Mouse (Mus musculus) midbrain, embryonic 13.5 days (tissue): ENCODE results near the gene Tmsb4x. TPM values are rescaled to one million over a fixed set of nuclear protein-coding genes. Genes with fewer than 3 reads are reported as not detected.

Source experiments
- ATAC-seq: fragments of 200-750 bp; cut with Nextera tagmentation; 2 replicates; pipeline ENCODE4 v1.8.0; 2017; ENCODE audit warnings: mild to moderate bottlenecking, moderate TSS enrichment, moderate library complexity
- H3K27ac ChIP-seq: fragments of 300-500 bp; sonication (generic); 2 replicates; pipeline ENCODE4 v1.5.1; 2015; ENCODE audit warnings: inconsistent platforms, mild to moderate bottlenecking, moderate library complexity
- H3K27me3 ChIP-seq: fragments of 300-500 bp; sonication (generic); 2 replicates; pipeline ENCODE4 v1.6.1; 2015; ENCODE audit warnings: mild to moderate bottlenecking, inconsistent platforms
- H3K36me3 ChIP-seq: fragments of 300-500 bp; sonication (generic); 2 replicates; pipeline ENCODE4 v1.6.1; 2015; ENCODE audit warnings: mild to moderate bottlenecking, inconsistent platforms
- H3K4me1 ChIP-seq: fragments of 300-500 bp; sonication (generic); replicated peaks from 2 replicates; pipeline ENCODE4 v1.6.1; 2015; ENCODE audit warnings: inconsistent platforms
- H3K4me2 ChIP-seq: fragments of 300-500 bp; sonication (generic); replicated peaks from 2 replicates; pipeline ENCODE4 v1.6.1; 2015; ENCODE audit warnings: moderate library complexity, mild to moderate bottlenecking, inconsistent platforms
- H3K4me3 ChIP-seq: fragments of 300-500 bp; sonication (generic); replicated peaks from 2 replicates; pipeline ENCODE4 v1.5.1; 2015; ENCODE audit warnings: mild to moderate bottlenecking, inconsistent platforms
- H3K9ac ChIP-seq: fragments of 300-500 bp; sonication (generic); replicated peaks from 2 replicates; pipeline ENCODE4 v1.6.1; 2015; ENCODE audit warnings: mild to moderate bottlenecking, inconsistent platforms
- H3K9me3 ChIP-seq: fragments of 300-500 bp; sonication (generic); 2 replicates; pipeline ENCODE4 v1.6.1; 2016; ENCODE audit warnings: mild to moderate bottlenecking, inconsistent platforms
- WGBS: fragments of 180-500 bp; shearing (Covaris S2); methylation state at CpG from one replicate; pipeline ENCODE4 v1.1.7; 2015; 5-methylcytosine and 5-hydroxymethylcytosine counted together
- polyA plus RNA-seq: library from polyadenylated mRNA; unstranded; fragments of >200 nt; fragmentation: Nextera tagmentation; extraction: Ambion mirVana; gene quantifications from 2 replicates; pipeline ENCODE4 v1.2.1, GENCODE M21; 2015

Gene Tmsb4x
- polyA plus RNA-seq, 1 experiment from 2014 or later = 6,172 TPM

DNA sequence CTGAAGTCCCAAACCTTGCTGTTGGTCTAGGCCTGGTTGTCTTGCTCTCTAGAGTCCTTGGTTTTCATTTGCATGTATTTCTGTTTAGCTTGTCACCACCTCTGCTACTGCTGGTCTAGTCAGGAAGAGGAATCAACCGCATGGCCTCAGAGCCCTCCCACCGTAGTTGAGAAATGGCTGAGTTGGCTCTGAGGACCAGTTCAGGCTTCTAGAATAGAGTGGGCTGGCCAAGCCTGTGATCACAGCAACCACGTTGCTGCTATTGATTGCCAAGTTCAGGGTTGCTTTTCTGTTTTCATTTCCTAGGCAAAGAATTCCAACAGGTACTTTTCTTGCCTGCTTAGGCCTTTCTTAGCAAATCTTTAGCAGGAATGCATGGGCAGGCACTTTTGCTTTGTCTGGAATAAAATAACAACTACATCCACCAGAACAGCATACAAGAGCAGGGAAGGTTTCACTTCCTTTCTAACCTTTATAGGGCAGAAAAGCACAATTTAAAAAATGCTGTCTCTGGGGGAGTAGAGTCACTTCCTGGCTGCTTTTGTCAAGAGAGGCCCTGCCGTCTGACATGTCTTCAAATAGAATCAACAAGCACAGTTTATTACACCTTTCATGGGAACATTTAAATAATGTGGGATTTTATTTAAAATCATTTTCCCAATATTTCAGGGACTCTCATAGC is 29.0 kb downstream of the Tmsb4x start:
- WGBS = 74% methylated on average over 4 of the region's 4 CpGs
- H3K9me3 ChIP-seq = no peaks in the 10 kb centered on the region
- H3K4me1 ChIP-seq = no peaks in the 10 kb centered on the region
- peaks cover 61% of the 10 kb centered on the region for H3K27me3 ChIP-seq
- no peak overlapping the region for H3K27ac ChIP-seq
- H3K36me3 ChIP-seq = no peaks in the 10 kb centered on the region
- no peak overlapping the region for H3K9ac ChIP-seq
- H3K4me3 ChIP-seq = no peak overlapping the region
- no peak for ATAC-seq
- H3K4me2 ChIP-seq = no peak overlapping the region

- H3K36me3 ChIP-seq = no peaks in the 10 kb centered on the region
- 84% methylated on average over 3 of the region's 3 CpGs for WGBS
Measured at GRCm38 (mm10) chrX:167179549-167179948, 29.6 kb downstream of the Tmsb4x start.

GRCm38 (mm10) chrX:167175319-167175718 is 33.8 kb downstream of the Tmsb4x start:
- no peak for ATAC-seq
- no peaks in the 10 kb centered on the region for H3K36me3 ChIP-seq
- 82% methylated on average over 6 of the region's 6 CpGs for WGBS
- H3K4me1 ChIP-seq = no peaks in the 10 kb centered on the region
- H3K4me3 ChIP-seq = no peak overlapping the region
- no peak overlapping the region for H3K9ac ChIP-seq
- H3K9me3 ChIP-seq = no peaks in the 10 kb centered on the region
- no peak overlapping the region for H3K27ac ChIP-seq
- no peak overlapping the region for H3K4me2 ChIP-seq
- peaks cover 72% of the 10 kb centered on the region for H3K27me3 ChIP-seq

More at GRCm38 (mm10) chrX:167179549-167179948, 29.6 kb downstream of the Tmsb4x start:
- no peaks in the 10 kb centered on the region for H3K4me1 ChIP-seq
- no peak overlapping the region for H3K4me2 ChIP-seq
- ATAC-seq = no peak
- peaks cover 62% of the 10 kb centered on the region for H3K27me3 ChIP-seq
- no peak overlapping the region for H3K27ac ChIP-seq
- no peak overlapping the region for H3K9ac ChIP-seq
- no peaks in the 10 kb centered on the region for H3K9me3 ChIP-seq
- no peak overlapping the region for H3K4me3 ChIP-seq

DNA sequence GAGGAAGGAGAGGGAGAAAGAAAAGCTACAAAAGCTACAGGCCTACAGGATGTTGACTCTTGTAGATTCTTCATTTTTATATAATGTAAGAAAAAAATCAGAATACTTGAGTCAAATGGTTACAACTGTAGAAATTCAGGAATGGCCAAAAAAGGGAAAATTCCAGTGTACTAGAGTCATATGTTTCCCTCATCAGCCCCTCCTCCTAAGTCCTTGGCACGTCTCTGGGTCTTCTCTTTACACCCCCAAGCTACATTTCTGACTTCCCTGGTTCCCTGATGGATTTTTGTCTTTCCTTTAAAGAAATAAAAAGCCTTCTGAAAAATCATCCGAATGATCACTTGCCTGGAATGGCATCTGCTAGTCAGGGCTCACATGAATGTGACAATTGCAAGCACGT is 34.8 kb downstream of the Tmsb4x start:
- no peak overlapping the region for H3K9ac ChIP-seq
- H3K36me3 ChIP-seq = no peaks in the 10 kb centered on the region
- WGBS = 81% methylated on average over 3 of the region's 3 CpGs
- H3K4me1 ChIP-seq = no peaks in the 10 kb centered on the region
- no peak overlapping the region for H3K4me3 ChIP-seq
- peaks cover 75% of the 10 kb centered on the region for H3K27me3 ChIP-seq
- H3K27ac ChIP-seq = no peak overlapping the region
- H3K4me2 ChIP-seq = no peak overlapping the region
- no peak for ATAC-seq
- H3K9me3 ChIP-seq = no peaks in the 10 kb centered on the region

DNA sequence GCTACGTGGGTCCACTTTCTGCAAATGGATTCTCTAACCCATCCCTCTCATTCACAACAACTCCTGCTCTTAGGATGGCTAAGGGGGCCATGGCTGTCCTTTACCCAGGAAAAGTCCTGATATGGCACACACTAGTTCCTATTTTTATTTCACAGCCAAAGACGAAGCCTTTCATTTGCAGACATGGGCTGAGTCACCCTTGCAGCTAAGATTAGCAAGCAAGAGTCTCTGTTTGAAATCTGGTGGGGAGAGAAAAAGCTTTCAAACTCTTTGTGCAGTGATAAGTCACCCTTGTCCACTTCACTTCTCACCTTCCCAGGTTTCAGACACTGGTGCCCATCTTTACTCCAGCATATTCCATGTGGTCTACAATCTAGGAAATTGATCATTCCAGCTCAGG is 36.9 kb downstream of the Tmsb4x start:
- no peak for ATAC-seq
- no peak overlapping the region for H3K4me2 ChIP-seq
- no peaks in the 10 kb centered on the region for H3K9me3 ChIP-seq
- no peaks in the 10 kb centered on the region for H3K4me1 ChIP-seq
- no peak overlapping the region for H3K27ac ChIP-seq
- WGBS = 80% methylated on average over 2 of the region's 2 CpGs
- peaks cover 72% of the 10 kb centered on the region for H3K27me3 ChIP-seq
- no peaks in the 10 kb centered on the region for H3K36me3 ChIP-seq
- H3K4me3 ChIP-seq = no peak overlapping the region
- no peak overlapping the region for H3K9ac ChIP-seq

- ATAC-seq = no peak
- Histone ChIP-seq H3K4me2 (no peak overlapping the region), H3K9ac (no peak overlapping the region), H3K27me3 (peaks cover 73% of the 10 kb centered on the region), H3K4me1 (no peaks in the 10 kb centered on the region), H3K9me3 (no peaks in the 10 kb centered on the region), H3K27ac (no peak overlapping the region), H3K36me3 (no peaks in the 10 kb centered on the region), H3K4me3 (no peak overlapping the region)
- 81% methylated on average over 2 of the region's 2 CpGs for WGBS
Measured at GRCm38 (mm10) chrX:167171281-167171680, 37.8 kb downstream of the Tmsb4x start.

GRCm38 (mm10) chrX:167167282-167167681 is 41.8 kb downstream of the Tmsb4x start:
- H3K9me3 ChIP-seq = no peaks in the 10 kb centered on the region
- H3K27me3 ChIP-seq = peaks cover 68% of the 10 kb centered on the region
- H3K4me1 ChIP-seq = no peaks in the 10 kb centered on the region
- no peaks in the 10 kb centered on the region for H3K36me3 ChIP-seq
- no peak overlapping the region for H3K4me3 ChIP-seq
- 58% methylated on average over 2 of the region's 2 CpGs for WGBS
- no peak overlapping the region for H3K9ac ChIP-seq
- no peak overlapping the region for H3K4me2 ChIP-seq
- no peak overlapping the region for H3K27ac ChIP-seq
- ATAC-seq = no peak

DNA sequence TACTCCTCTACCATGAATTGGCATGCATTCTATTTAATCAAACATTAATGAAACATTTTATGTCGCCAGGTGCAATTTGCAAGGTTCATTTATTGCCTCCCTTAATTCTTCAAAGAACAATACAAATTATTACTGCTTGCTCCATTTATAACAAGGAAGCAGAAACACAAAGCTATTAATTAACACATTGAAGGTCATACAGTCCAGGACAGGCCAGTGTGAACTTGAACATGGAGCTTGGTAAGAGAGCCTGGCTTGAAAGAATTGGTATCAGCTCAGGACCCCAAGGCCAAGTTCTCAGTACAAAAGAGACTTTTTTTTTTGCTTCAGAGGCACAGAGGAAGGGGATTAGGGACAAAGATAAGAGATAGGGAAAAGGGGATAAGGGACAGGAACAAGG is 43.1 kb downstream of the Tmsb4x start:
- 91% methylated on average over 1 of the region's 1 CpGs for whole genome bisulfite sequencing

DNA sequence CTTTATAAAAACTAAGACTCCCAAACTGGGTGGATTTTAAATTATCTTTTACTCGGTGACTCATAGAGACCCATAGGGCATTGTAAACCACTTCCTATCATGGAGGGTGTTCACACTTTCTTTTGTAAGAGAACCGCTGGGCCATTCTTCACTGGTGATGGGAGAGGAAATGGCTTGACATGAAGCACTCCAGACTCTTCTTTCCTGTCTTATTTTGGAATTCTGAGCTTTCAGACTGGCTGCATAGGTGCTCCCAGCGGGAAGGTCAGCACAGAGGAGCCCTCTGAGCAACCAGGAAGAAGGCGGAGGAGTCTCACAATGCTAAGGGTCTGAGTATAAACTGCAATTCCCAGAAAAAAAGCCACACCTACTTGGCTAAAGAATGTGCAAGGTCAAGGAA is 51.4 kb downstream of the Tmsb4x start:
- H3K27me3 ChIP-seq = peaks cover 44% of the 10 kb centered on the region
- no peak overlapping the region for H3K4me2 ChIP-seq
- no peaks in the 10 kb centered on the region for H3K9me3 ChIP-seq
- no peaks in the 10 kb centered on the region for H3K36me3 ChIP-seq
- no peak overlapping the region for H3K27ac ChIP-seq
- no peak for ATAC-seq
- H3K4me1 ChIP-seq = no peaks in the 10 kb centered on the region
- H3K4me3 ChIP-seq = no peak overlapping the region
- WGBS = 87% methylated on average over 4 of the region's 4 CpGs
- H3K9ac ChIP-seq = no peak overlapping the region

More for the DNA sequence above, 43.1 kb downstream of the Tmsb4x start:
- Histone ChIP-seq H3K9me3 (no peaks in the 10 kb centered on the region), H3K9ac (no peak overlapping the region), H3K4me1 (no peaks in the 10 kb centered on the region), H3K27ac (no peak overlapping the region), H3K36me3 (no peaks in the 10 kb centered on the region), H3K27me3 (peaks cover 60% of the 10 kb centered on the region), H3K4me2 (no peak overlapping the region), H3K4me3 (no peak overlapping the region)
- no peak for ATAC-seq

Other genes starting within 250 kb of the Tmsb4x start
- 0.04 TPM in 1 of 2 replicates, not detected in the other for gene Tlr8, start 55.0 kb upstream of the Tmsb4x start, polyA plus RNA-seq
- gene Tlr7, start 121.2 kb upstream of the Tmsb4x start, polyA plus RNA-seq = 0.18 and 0.97 TPM in 2 replicates
- gene Prps2, start 173.4 kb upstream of the Tmsb4x start, polyA plus RNA-seq = 7.2 and 8.5 TPM in 2 replicates